Mouse (Mus musculus) heart, postnatal 0 days (tissue): ENCODE data around the gene Runx2.

Experiments used
- CTCF ChIP-seq: IDR thresholded peaks from 2 replicates; pipeline ENCODE4 v1.5.1; 2016; ENCODE audit warnings: antibody characterized with exemption, control low read depth, low read depth
- EP300 ChIP-seq: IDR thresholded peaks from 2 replicates; pipeline ENCODE4 v1.6.1; 2016; ENCODE audit warnings: antibody characterized with exemption, low read depth

- TF ChIP-seq CTCF (no peak), EP300 (no peak)
Measured at GRCm38 (mm10) chr17:44737275-44738120, 77.1 kb downstream of the Runx2 start.
